Mouse (Mus musculus): Measurements from ENCODE around the gene Yif1b.

GRCm38 (mm10) chr7:29236593-29236992, 1.5 kb upstream of the Yif1b start:
- TF ChIP-seq POU5F1 (IDR thresholded peaks at IDR 0.05; ENCODE audit: borderline replicate concordance, low read length) (no peak), CTCF (conservative IDR thresholded peaks at IDR 0.05; ENCODE audit: low read length) (no peak)

All from E14TG2a.4 (cell line).